Mouse (Mus musculus) ES-E14 (cell line): Measurements from ENCODE around the gene Usp8. TPM values are rescaled to one million over a fixed set of nuclear protein-coding genes. Genes with fewer than 3 reads are reported as not detected.

Experiments used
- DNase-seq: peaks from one replicate; pipeline ENCODE4 v3.0.0-alpha.2; 2013; ENCODE audit warnings: low read depth, low spot score
- H3K27ac ChIP-seq: 2 replicates; pipeline ENCODE4 v1.5.1; 2012; ENCODE audit warnings: low read depth, mild to moderate bottlenecking, low read length, moderate library complexity, mixed read lengths; ENCODE audit not compliant: poor library complexity, insufficient read depth, severe bottlenecking
- H3K36me3 ChIP-seq: 2 replicates; pipeline ENCODE4 v1.6.1; 2012; ENCODE audit warnings: mild to moderate bottlenecking, low read length, moderate library complexity, mixed read lengths; ENCODE audit not compliant: control insufficient read depth, poor library complexity, insufficient read depth, severe bottlenecking
- H3K4me1 ChIP-seq, 2 experiments: fragments of 150-350 bp in 1 of 2; sonication (generic) in 1 of 2; 2 replicates each; pipeline ENCODE4 v1.6.1; 2012; ENCODE audit warnings: low read length in 2 of 2, mild to moderate bottlenecking in 1 of 2, mixed read lengths in 1 of 2; ENCODE audit not compliant: control insufficient read depth in 2 of 2, insufficient read depth in 2 of 2, poor library complexity in 1 of 2
- H3K4me3 ChIP-seq, 2 experiments: fragments of 150-350 bp in 1 of 2; sonication (generic) in 1 of 2; 2 replicates each; pipeline ENCODE4 v1.5.1; 2012; ENCODE audit warnings: low read length in 2 of 2, low read depth in 1 of 2, mild to moderate bottlenecking in 1 of 2, mixed read lengths in 1 of 2; ENCODE audit not compliant: insufficient read depth in 1 of 2, poor library complexity in 1 of 2, severe bottlenecking in 1 of 2
- H3K9ac ChIP-seq: 2 replicates; pipeline ENCODE4 v1.6.1; 2012; ENCODE audit warnings: low read depth, mild to moderate bottlenecking, low read length, mixed read lengths; ENCODE audit not compliant: poor library complexity, insufficient read depth, severe bottlenecking
- H3K9me3 ChIP-seq: fragments of 150-350 bp; sonication (generic); 2 replicates; pipeline ENCODE4 v1.6.1; 2012; ENCODE audit warnings: low read depth, mild to moderate bottlenecking, low read length; ENCODE audit not compliant: control insufficient read depth, insufficient read depth
- CHD2 ChIP-seq: IDR thresholded peaks from 2 replicates; pipeline ENCODE4 v1.6.1; 2014; ENCODE audit warnings: mild to moderate bottlenecking, low read depth, low read length, inconsistent platforms
- HCFC1 ChIP-seq: IDR thresholded peaks from 2 replicates; pipeline ENCODE4 v1.6.1; 2012; ENCODE audit warnings: low read length, inconsistent platforms, borderline replicate concordance; ENCODE audit not compliant: insufficient read depth
- MAFK ChIP-seq: IDR thresholded peaks from 2 replicates; pipeline ENCODE4 v1.6.1; 2014; ENCODE audit warnings: mild to moderate bottlenecking, low read depth, low read length, inconsistent platforms; ENCODE audit not compliant: insufficient read depth
- ZC3H11A ChIP-seq: IDR thresholded peaks from 2 replicates; pipeline ENCODE4 v1.6.1; 2012; ENCODE audit warnings: low read depth, mild to moderate bottlenecking, inconsistent platforms, low read length, borderline replicate concordance
- ZNF384 ChIP-seq: IDR thresholded peaks from 2 replicates; pipeline ENCODE4 v1.6.1; 2012; ENCODE audit warnings: low read depth, low read length, inconsistent platforms
- in situ Hi-C, 2 experiments: fragments of 600-800 bp; cut with MboI; formaldehyde crosslinking; loops; one replicate each; pipeline ENCODE4 v1.15.1; 2025; ENCODE audit warnings: low sequenced_read_pairs in 2 of 2, inconsistent platforms in 1 of 2; ENCODE audit not compliant: unreplicated experiment in 2 of 2
- total RNA-seq: library from RNA; depleted of rRNA; stranded (reverse); fragments of 300-350 nt; gene quantifications from 2 replicates; pipeline ENCODE4 v1.2.3, GENCODE M21; 2012

The Usp8 gene
- total RNA-seq, 1 experiment: 34.6 TPM

GRCm38 (mm10) chr2:126778806-126779205 lies 71.7 kb downstream of the Usp8 start:
- Histone ChIP-seq H3K27ac (no peak overlapping the region), H3K4me3 (no peak overlapping the region), H3K9me3 (no peaks in the 10 kb centered on the region), H3K4me1 (peaks cover 0 to 2% of the 10 kb centered on the region in 2 experiments; a peak in 1 of 4 replicates), H3K9ac (no peak overlapping the region), H3K36me3 (no peaks in the 10 kb centered on the region)
- in situ Hi-C loops: no loop called here
- TF ChIP-seq ZNF384 (no peak), CHD2 (no peak), MAFK (no peak), HCFC1 (no peak), ZC3H11A (no peak)
- no peak for DNase-seq

- peak; percentile 40 for DNase-seq
- TF ChIP-seq HCFC1 (no peak), MAFK (no peak), ZC3H11A (no peak), CHD2 (no peak), ZNF384 (no peak)
- Histone ChIP-seq H3K36me3 (no peaks in the 10 kb centered on the region), H3K9me3 (no peaks in the 10 kb centered on the region), H3K27ac (no peak overlapping the region), H3K9ac (peak overlapping the region; percentile 15; the same call in 1 of the 2 replicates), H3K4me3 (peak overlapping the region; percentile 47 to 61), H3K4me1 (peaks cover 0 to 2% of the 10 kb centered on the region in 2 experiments; a peak in 1 of 4 replicates)
- in situ Hi-C loops: loop anchor here in 1 of 2 experiments (10.0 kb wide), 2 partner anchors 185 to 225 kb away; partner anchors contain the start of gene Ap4e1
These were observed 73.2 kb downstream of the Usp8 start for GRCm38 (mm10) chr2:126780286-126780685.

GRCm38 (mm10) chr2:126781478-126781877 lies 74.3 kb downstream of the Usp8 start:
- H3K9ac ChIP-seq: no peak overlapping the region
- no peaks in the 10 kb centered on the region for H3K9me3 ChIP-seq
- TF ChIP-seq ZNF384 (no peak), HCFC1 (no peak), MAFK (no peak), CHD2 (no peak), ZC3H11A (no peak)
- H3K27ac ChIP-seq: no peak overlapping the region
- no peak for DNase-seq
- H3K4me3 ChIP-seq: no peak overlapping the region
- in situ Hi-C loops: loop anchor here in 1 of 2 experiments (10.0 kb wide), 2 partner anchors 187 to 223 kb away; partner anchors contain the start of gene Ap4e1
- H3K36me3 ChIP-seq: no peaks in the 10 kb centered on the region
- peaks cover 0 to 2% of the 10 kb centered on the region in 2 experiments; a peak in 1 of 4 replicates for H3K4me1 ChIP-seq

- no peak overlapping the region for H3K9ac ChIP-seq
These were observed 75.3 kb downstream of the Usp8 start for GRCm38 (mm10) chr2:126782433-126782832.

More at GRCm38 (mm10) chr2:126782433-126782832, 75.3 kb downstream of the Usp8 start:
- H3K4me3 ChIP-seq: no peak overlapping the region
- DNase-seq: no peak
- H3K9me3 ChIP-seq: no peaks in the 10 kb centered on the region
- H3K36me3 ChIP-seq: no peaks in the 10 kb centered on the region
- no peak overlapping the region for H3K27ac ChIP-seq
- no peak for TF ChIP-seq HCFC1
- no peak for TF ChIP-seq ZC3H11A
- TF ChIP-seq MAFK: no peak
- TF ChIP-seq ZNF384: no peak
- no peak for TF ChIP-seq CHD2
- peaks cover 0 to 2% of the 10 kb centered on the region in 2 experiments; a peak in 1 of 4 replicates for H3K4me1 ChIP-seq
- in situ Hi-C loops: loop anchor here in 1 of 2 experiments (10.0 kb wide), 2 partner anchors 188 to 222 kb away; partner anchors contain the start of gene Ap4e1
